Mouse (Mus musculus) lung, adult 2 months (tissue): ENCODE results near the gene Usp24.

ENCODE experiments used
- CTCF ChIP-seq: fragments of 200-500 bp; IDR thresholded peaks from 2 replicates; pipeline ENCODE4 v1.5.1; 2011; ENCODE audit warnings: mild to moderate bottlenecking, low read length, control low read depth; ENCODE audit not compliant: insufficient read depth
- POLR2A ChIP-seq: fragments of 200-500 bp; IDR thresholded peaks from 2 replicates; pipeline ENCODE4 v1.6.1; 2011; ENCODE audit warnings: low read depth, mild to moderate bottlenecking, control low read depth, low read length, borderline replicate concordance; ENCODE audit errors: extremely low read depth

DNA sequence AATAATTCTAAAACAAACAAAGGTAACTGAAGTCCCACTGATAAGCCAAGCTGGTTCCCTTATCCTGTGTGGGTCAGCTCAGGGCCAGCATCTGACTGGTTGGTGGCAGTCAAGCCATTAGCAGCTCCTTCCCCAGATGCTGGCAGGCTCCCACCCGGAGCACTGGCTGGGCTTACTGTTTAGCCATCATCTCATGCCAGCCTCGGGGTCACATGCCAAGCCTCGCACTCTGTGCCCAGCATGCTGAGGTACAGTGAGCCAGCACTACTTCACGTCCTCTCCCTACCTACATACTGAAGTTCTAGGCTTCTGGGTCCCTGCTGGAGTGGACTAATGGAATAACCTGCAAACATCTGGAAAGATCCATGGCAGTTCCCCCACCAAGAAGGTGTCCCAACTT lies 137.5 kb downstream of the Usp24 start:
- TF ChIP-seq POLR2A (no peak), CTCF (no peak)
